13 mouse cellular contexts compared by ENCODE assay signal in genomic region chr2:181484456-181485233, GRCm38 (mm10). TPM values are rescaled to one million over a fixed set of nuclear protein-coding genes. Genes with fewer than 3 reads are reported as not detected.
DNase-seq lines count a peak whose midpoint lies in the region; ATAC-seq and TF ChIP-seq lines count a peak whose summit lies in the region.
"Had no signal": no experiment of that assay in that cellular context is flagged by ENCODE, and none has a peak within 500 bp of the region (broad histone marks: within the 10 kb centered on the region; RNA-seq: fewer than 3 reads in every experiment).

No protein-coding gene starts in this region.

- H3K9me3 ChIP-seq in heart, embryonic 12.5 days (replicated peaks) = no peaks in the 10 kb centered on the region
- H3K9me3 ChIP-seq: forebrain, embryonic 12.5 days; lung, embryonic 15.5 days had no signal

- no peak overlapping the region for H3K27ac ChIP-seq in heart, embryonic 12.5 days (ENCODE audit: poor library complexity, severe bottlenecking)
- H3K27ac ChIP-seq in spleen, adult 2 months (ENCODE audit: insufficient read depth, low read length) = peak overlapping the region; percentile 60
- H3K27ac ChIP-seq: forebrain, embryonic 12.5 days had no signal

- peaks cover 22% of the 10 kb centered on the region for H3K4me1 ChIP-seq in heart, embryonic 12.5 days (replicated peaks)
- peaks cover 14% of the 10 kb centered on the region for H3K4me1 ChIP-seq in spleen, adult 2 months (ENCODE audit: control insufficient read depth, insufficient read depth, insufficient read length)
- H3K4me1 ChIP-seq: forebrain, embryonic 12.5 days had no signal

- no peaks in the 10 kb centered on the region for H3K36me3 ChIP-seq in heart, embryonic 12.5 days
- no peaks in the 10 kb centered on the region for H3K36me3 ChIP-seq in spleen, adult 2 months (ENCODE audit: control insufficient read depth, insufficient read depth, low read length)
- H3K36me3 ChIP-seq: forebrain, embryonic 12.5 days; lung, embryonic 15.5 days had no signal

- no peak overlapping the region for H3K9ac ChIP-seq in heart, embryonic 12.5 days
- H3K9ac ChIP-seq: forebrain, embryonic 12.5 days; lung, embryonic 15.5 days had no signal

- no peak for TF ChIP-seq CTCF in spleen, adult 2 months (IDR thresholded peaks at IDR 0.05; ENCODE audit: extremely low read depth, insufficient read depth, insufficient read length, insufficient replicate concordance)

- peak; percentile 45 to 56 for DNase-seq in heart, adult 18-20 months
- DNase-seq in spleen, adult 2 months (ENCODE audit: low read depth in 1 of 2, low spot score in 2 of 2) = no peak
- no peak for DNase-seq in spleen, postnatal 36 days (ENCODE audit: low spot score in 2 of 2)
- DNase-seq in heart, postnatal 14 days = peak; percentile 42 to 45
- DNase-seq in urinary bladder, postnatal 4 days (ENCODE audit: low spot score in 2 of 2) = no peak
- DNase-seq: cerebellum, adult 8-10 months; thymus, postnatal 25 days had no signal

- H3K4me2 ChIP-seq in heart, embryonic 12.5 days = no peak overlapping the region
- H3K4me2 ChIP-seq: forebrain, embryonic 12.5 days; lung, embryonic 15.5 days had no signal

- intact Hi-C loops in heart, postnatal 14 days (cut with DNase I) = no loop called here

- ATAC-seq in heart, embryonic 12.5 days (ENCODE audit: insufficient number of reproducible peaks, low FRiP score) = no peak
- ATAC-seq in megakaryocyte, adult 5-6 weeks (ENCODE audit: poor library complexity, severe bottlenecking) = no peak

- TF ChIP-seq POLR2A in spleen, adult 2 months (IDR thresholded peaks at IDR 0.05; ENCODE audit: low read depth, low read length) = no peak

- H3K27me3 ChIP-seq in heart, embryonic 12.5 days (replicated peaks) = no peaks in the 10 kb centered on the region
- no peaks in the 10 kb centered on the region for H3K27me3 ChIP-seq in spleen, adult 2 months (ENCODE audit: control insufficient read depth, insufficient read depth, low read length)
- H3K27me3 ChIP-seq: forebrain, embryonic 12.5 days; lung, embryonic 15.5 days had no signal

- WGBS in heart, embryonic 12.5 days = 63% methylated on average over 6 of the region's 6 CpGs
- 87% methylated on average over 6 of the region's 6 CpGs for WGBS in spleen, adult 2 months

- H3K4me3 ChIP-seq in heart, embryonic 12.5 days = no peak overlapping the region
- H3K4me3 ChIP-seq in spleen, adult 2 months (ENCODE audit: extremely low read depth, insufficient read depth, insufficient read length) = no peak overlapping the region
- H3K4me3 ChIP-seq: forebrain, embryonic 12.5 days; lung, embryonic 15.5 days had no signal

RNA-seq across cellular contexts. Expression of gene Abhd16b, which starts 8.4 kb away (rescaled TPM):
- not detected for total RNA-seq in heart, adult 18-20 months (2021)
- polyA plus RNA-seq in heart, embryonic 12.5 days (2016; fragmentation: Nextera tagmentation; extraction: Ambion mirVana) = 0.24 TPM in 1 of 2 replicates, not detected in the other
- polyA plus RNA-seq in spleen, adult 2 months (2012; rRNA removed) = 0.15 and 0.36 TPM in 2 replicates
- total RNA-seq in heart, postnatal 14 days (2021) = not detected
- not detected in 2 replicates for total RNA-seq in megakaryocyte, adult 5-6 weeks (2015)
- total RNA-seq in megakaryocyte, adult 5-6 weeks (2017) = not detected in 2 replicates
- total RNA-seq: layer of hippocampus, adult 18-20 months; left cerebral cortex, postnatal 36 days had no signal
- polyA plus RNA-seq: forebrain, embryonic 12.5 days had no signal

RNA-seq across cellular contexts. Expression of gene Tpd52l2, which starts 12.3 kb away (rescaled TPM):
- total RNA-seq in heart, adult 18-20 months (2021) = 10 to 100 TPM; 63.9 to 65.2 TPM
- 105 and 109 TPM in 2 replicates for polyA plus RNA-seq in heart, embryonic 12.5 days (2016; fragmentation: Nextera tagmentation; extraction: Ambion mirVana)
- 17.5 and 18.8 TPM in 2 replicates for polyA plus RNA-seq in spleen, adult 2 months (2012; rRNA removed)
- total RNA-seq in heart, postnatal 14 days (2021) = 10 to 100 TPM; 63.4 to 68.9 TPM
- 37.8 and 55.2 TPM in 2 replicates for total RNA-seq in megakaryocyte, adult 5-6 weeks (2015)
- 61.6 and 102 TPM in 2 replicates for total RNA-seq in megakaryocyte, adult 5-6 weeks (2017)

RNA-seq across cellular contexts. Expression of gene Zbtb46, which starts 25.4 kb away (rescaled TPM):
- total RNA-seq in heart, adult 18-20 months (2021) = 10 to 100 TPM in 1 of 2 experiments, 1 to 10 TPM in 1; 9.4 to 11.2 TPM
- 13.5 and 15.1 TPM in 2 replicates for polyA plus RNA-seq in heart, embryonic 12.5 days (2016; fragmentation: Nextera tagmentation; extraction: Ambion mirVana)
- 9.6 and 10.9 TPM in 2 replicates for polyA plus RNA-seq in spleen, adult 2 months (2012; rRNA removed)
- total RNA-seq in heart, postnatal 14 days (2021) = 10 to 100 TPM; 13.8 to 14.4 TPM
- 1.4 and 2.5 TPM in 2 replicates for total RNA-seq in megakaryocyte, adult 5-6 weeks (2015)
- 2.3 and 3.9 TPM in 2 replicates for total RNA-seq in megakaryocyte, adult 5-6 weeks (2017)

RNA-seq across cellular contexts. Expression of gene Dnajc5, which starts 35.6 kb away (rescaled TPM):
- 10 to 100 TPM; 59.0 to 64.0 TPM for total RNA-seq in heart, adult 18-20 months (2021)
- polyA plus RNA-seq in heart, embryonic 12.5 days (2016; fragmentation: Nextera tagmentation; extraction: Ambion mirVana) = 89.5 and 91.9 TPM in 2 replicates
- 54.4 and 59.4 TPM in 2 replicates for polyA plus RNA-seq in spleen, adult 2 months (2012; rRNA removed)
- total RNA-seq in heart, postnatal 14 days (2021) = 10 to 100 TPM; 81.4 to 83.8 TPM
- 32.2 and 35.1 TPM in 2 replicates for total RNA-seq in megakaryocyte, adult 5-6 weeks (2015)
- total RNA-seq in megakaryocyte, adult 5-6 weeks (2017) = 39.7 and 44.9 TPM in 2 replicates

Comparison
In these comparisons a context has a peak if more than half of its experiments do, and no peak if none do; other contexts are left out.
1. DNase-seq: peak in heart, adult 18-20 months (2 of 2) and heart, postnatal 14 days (2 of 2); none in spleen, adult 2 months (0 of 2), spleen, postnatal 36 days (0 of 2) and urinary bladder, postnatal 4 days (0 of 2).